Mouse (Mus musculus) liver, embryonic 13.5 days (tissue): ENCODE results near the gene Bckdhb. TPM values are rescaled to one million over a fixed set of nuclear protein-coding genes. Genes with fewer than 3 reads are reported as not detected.

Experiments
- ATAC-seq: fragments of 200-750 bp; cut with Nextera tagmentation; 2 replicates; pipeline ENCODE4 v1.8.0; 2017; ENCODE audit warnings: low read depth, mild to moderate bottlenecking, moderate number of reproducible peaks, moderate library complexity
- DNase-seq: peaks from one replicate; pipeline ENCODE4 v3.0.0; 2022
- H3K27ac ChIP-seq: fragments of 300-500 bp; sonication (generic); 2 replicates; pipeline ENCODE4 v1.5.1; 2015; ENCODE audit warnings: moderate library complexity, mild to moderate bottlenecking, inconsistent platforms
- H3K27me3 ChIP-seq: fragments of 300-500 bp; sonication (generic); 2 replicates; pipeline ENCODE4 v1.6.1; 2015; ENCODE audit warnings: mild to moderate bottlenecking, inconsistent platforms
- H3K36me3 ChIP-seq: fragments of 300-500 bp; sonication (generic); 2 replicates; pipeline ENCODE4 v1.6.1; 2015; ENCODE audit warnings: mild to moderate bottlenecking, inconsistent platforms
- H3K4me1 ChIP-seq: fragments of 300-500 bp; sonication (generic); replicated peaks from 2 replicates; pipeline ENCODE4 v1.6.1; 2015; ENCODE audit warnings: inconsistent platforms
- H3K4me2 ChIP-seq: fragments of 300-500 bp; sonication (generic); 2 replicates; pipeline ENCODE4 v1.6.1; 2015; ENCODE audit warnings: inconsistent platforms, mild to moderate bottlenecking, moderate library complexity
- H3K4me3 ChIP-seq: fragments of 300-500 bp; sonication (generic); replicated peaks from 2 replicates; pipeline ENCODE4 v1.5.1; 2015; ENCODE audit warnings: mild to moderate bottlenecking, inconsistent platforms
- H3K9ac ChIP-seq: fragments of 300-500 bp; sonication (generic); 2 replicates; pipeline ENCODE4 v1.6.1; 2015; ENCODE audit warnings: mild to moderate bottlenecking, inconsistent platforms
- H3K9me3 ChIP-seq: fragments of 300-500 bp; sonication (generic); replicated peaks from 2 replicates; pipeline ENCODE4 v1.6.1; 2016; ENCODE audit warnings: inconsistent platforms
- WGBS: fragments of 180-500 bp; shearing (Covaris S2); methylation state at CpG from one replicate; pipeline ENCODE4 v1.1.7; 2015; ENCODE audit not compliant: insufficient replicate concordance; 5-methylcytosine and 5-hydroxymethylcytosine counted together
- polyA plus RNA-seq: library from polyadenylated mRNA; unstranded; fragments of >200 nt; fragmentation: Nextera tagmentation; extraction: Ambion mirVana; gene quantifications from 2 replicates; pipeline ENCODE4 v1.2.1, GENCODE M21; 2015

The Bckdhb gene
- polyA plus RNA-seq, 1 experiment from 2014 or later = 21.9 TPM

- peaks cover 37% of the 10 kb centered on the region for H3K4me1 ChIP-seq
- H3K9ac ChIP-seq = no peak overlapping the region
- peak overlapping the region; percentile 65 for H3K27ac ChIP-seq
- WGBS = 11% methylated on average over 1 of the region's 1 CpGs
- DNase-seq (no peak), ATAC-seq (peak; percentile 73)
- H3K4me3 ChIP-seq = peak overlapping the region; percentile 29
- H3K27me3 ChIP-seq = no peaks in the 10 kb centered on the region
- H3K36me3 ChIP-seq = no peaks in the 10 kb centered on the region
- no peaks in the 10 kb centered on the region for H3K9me3 ChIP-seq
- peak overlapping the region; percentile 63 for H3K4me2 ChIP-seq
Measured at GRCm38 (mm10) chr9:84112319-84112718, 187.4 kb downstream of the Bckdhb start.

- no peaks in the 10 kb centered on the region for H3K27me3 ChIP-seq
- H3K27ac ChIP-seq = peak overlapping the region; percentile 65
- ATAC-seq = peak; percentile 99
- 15% methylated on average over 12 of the region's 12 CpGs for WGBS
- DNase-seq = peak; percentile 71
- peaks cover 37% of the 10 kb centered on the region for H3K4me1 ChIP-seq
- no peaks in the 10 kb centered on the region for H3K36me3 ChIP-seq
- H3K9ac ChIP-seq = no peak overlapping the region
- peak overlapping the region; percentile 29 for H3K4me3 ChIP-seq
- H3K4me2 ChIP-seq = peak overlapping the region; percentile 63
- H3K9me3 ChIP-seq = no peaks in the 10 kb centered on the region
Measured at GRCm38 (mm10) chr9:84112842-84113568, 188.1 kb downstream of the Bckdhb start.

- no peak overlapping the region for H3K9ac ChIP-seq
- no peaks in the 10 kb centered on the region for H3K27me3 ChIP-seq
- H3K4me2 ChIP-seq = peak overlapping the region; percentile 49
- H3K4me1 ChIP-seq = peaks cover 37% of the 10 kb centered on the region
- WGBS = 61% methylated on average over 13 of the region's 13 CpGs
- no peak overlapping the region; the same call in 1 of the 2 replicates for H3K27ac ChIP-seq
- peak overlapping the region; percentile 11; the same call in 1 of the 2 replicates for H3K4me3 ChIP-seq
- H3K9me3 ChIP-seq = no peaks in the 10 kb centered on the region
- DNase-seq (no peak), ATAC-seq (no peak)
- H3K36me3 ChIP-seq = no peaks in the 10 kb centered on the region
Measured at GRCm38 (mm10) chr9:84114254-84114653, 189.3 kb downstream of the Bckdhb start.

- Histone ChIP-seq H3K9ac (no peak overlapping the region), H3K27ac (no peak overlapping the region), H3K9me3 (no peaks in the 10 kb centered on the region), H3K4me1 (peaks cover 22% of the 10 kb centered on the region), H3K4me2 (no peak overlapping the region), H3K4me3 (no peak overlapping the region), H3K27me3 (no peaks in the 10 kb centered on the region), H3K36me3 (no peaks in the 10 kb centered on the region)
- no peak for DNase-seq
- no peak for ATAC-seq
- WGBS = 75% methylated on average over 5 of the region's 5 CpGs
Measured at GRCm38 (mm10) chr9:84117337-84117736, 192.4 kb downstream of the Bckdhb start.

- no peak for DNase-seq
- no peaks in the 10 kb centered on the region for H3K36me3 ChIP-seq
- no peak overlapping the region for H3K9ac ChIP-seq
- no peak overlapping the region for H3K4me3 ChIP-seq
- no peaks in the 10 kb centered on the region for H3K27me3 ChIP-seq
- H3K9me3 ChIP-seq = no peaks in the 10 kb centered on the region
- no peaks in the 10 kb centered on the region for H3K4me1 ChIP-seq
- WGBS = 77% methylated on average over 5 of the region's 5 CpGs
- H3K4me2 ChIP-seq = no peak overlapping the region
- H3K27ac ChIP-seq = no peak overlapping the region
- no peak for ATAC-seq
Measured at GRCm38 (mm10) chr9:84124996-84125395, 200.1 kb downstream of the Bckdhb start.

GRCm38 (mm10) chr9:84130338-84130737 lies 205.4 kb downstream of the Bckdhb start:
- H3K27me3 ChIP-seq = no peaks in the 10 kb centered on the region
- no peak overlapping the region for H3K27ac ChIP-seq
- H3K36me3 ChIP-seq = no peaks in the 10 kb centered on the region
- no peaks in the 10 kb centered on the region for H3K9me3 ChIP-seq
- no peak for ATAC-seq
- H3K9ac ChIP-seq = no peak overlapping the region
- 65% methylated on average over 6 of the region's 6 CpGs for WGBS
- no peaks in the 10 kb centered on the region for H3K4me1 ChIP-seq
- no peak overlapping the region for H3K4me2 ChIP-seq
- no peak for DNase-seq
- no peak overlapping the region for H3K4me3 ChIP-seq

- Histone ChIP-seq H3K27me3 (no peaks in the 10 kb centered on the region), H3K4me1 (no peaks in the 10 kb centered on the region), H3K9ac (no peak overlapping the region), H3K36me3 (no peaks in the 10 kb centered on the region), H3K4me3 (no peak overlapping the region), H3K27ac (no peak overlapping the region), H3K9me3 (no peaks in the 10 kb centered on the region), H3K4me2 (no peak overlapping the region)
- WGBS = 71% methylated on average over 12 of the region's 12 CpGs
- DNase-seq (no peak), ATAC-seq (no peak)
Measured at GRCm38 (mm10) chr9:84135062-84135461, 210.1 kb downstream of the Bckdhb start.

GRCm38 (mm10) chr9:84137192-84137591 lies 212.2 kb downstream of the Bckdhb start:
- H3K4me1 ChIP-seq = no peaks in the 10 kb centered on the region
- no peaks in the 10 kb centered on the region for H3K27me3 ChIP-seq
- no peak overlapping the region for H3K27ac ChIP-seq
- H3K9me3 ChIP-seq = no peaks in the 10 kb centered on the region
- no peak overlapping the region for H3K4me2 ChIP-seq
- WGBS = 85% methylated on average over 6 of the region's 6 CpGs
- ATAC-seq = no peak
- no peaks in the 10 kb centered on the region for H3K36me3 ChIP-seq
- DNase-seq = no peak
- no peak overlapping the region for H3K9ac ChIP-seq
- H3K4me3 ChIP-seq = no peak overlapping the region

- ATAC-seq (no peak), DNase-seq (no peak)
- no peaks in the 10 kb centered on the region for H3K4me1 ChIP-seq
- 57% methylated on average over 2 of the region's 2 CpGs for WGBS
- H3K36me3 ChIP-seq = no peaks in the 10 kb centered on the region
- no peak overlapping the region for H3K4me3 ChIP-seq
- no peaks in the 10 kb centered on the region for H3K9me3 ChIP-seq
- no peak overlapping the region for H3K27ac ChIP-seq
- no peak overlapping the region for H3K4me2 ChIP-seq
- H3K9ac ChIP-seq = no peak overlapping the region
- H3K27me3 ChIP-seq = no peaks in the 10 kb centered on the region
Measured at GRCm38 (mm10) chr9:84148124-84148523, 223.2 kb downstream of the Bckdhb start.

Other genes starting within 250 kb of the Bckdhb start
- 0.35 and 0.53 TPM in 2 replicates for gene Elovl4, start 118.9 kb upstream of the Bckdhb start, polyA plus RNA-seq
- gene Ttk, start 90.5 kb upstream of the Bckdhb start, polyA plus RNA-seq = 20.2 and 26.1 TPM in 2 replicates